Mouse (Mus musculus): ENCODE results near the gene Olah. TPM values are rescaled to one million over a fixed set of nuclear protein-coding genes. Genes with fewer than 3 reads are reported as not detected.

The Olah gene
- polyA plus RNA-seq, 1 experiment = not detected

GRCm38 (mm10) chr2:3407756-3408155, 10.7 kb upstream of the Olah start:
- H3K27me3 ChIP-seq (ENCODE audit: control insufficient read depth, insufficient read depth, insufficient read length) = peaks cover 26% of the 10 kb centered on the region
- H3K4me3 ChIP-seq = no peak overlapping the region
- H3K4me2 ChIP-seq (ENCODE audit: low read depth) = no peak overlapping the region
- H3K79me2 ChIP-seq (ENCODE audit: control insufficient read depth, insufficient read depth) = no peaks in the 10 kb centered on the region
- no peak for TF ChIP-seq SRF (IDR thresholded peaks at IDR 0.05; ENCODE audit: control insufficient read depth, insufficient read length, low read depth)
- no peak for TF ChIP-seq USF1 (IDR thresholded peaks at IDR 0.05; ENCODE audit: low read depth)
- no peak overlapping the region for H3ac ChIP-seq (ENCODE audit: control insufficient read depth, insufficient read length)
- no peaks in the 10 kb centered on the region for H3K36me3 ChIP-seq (ENCODE audit: control insufficient read depth, insufficient read depth)

- Histone ChIP-seq H3K36me3 (ENCODE audit: control insufficient read depth, insufficient read depth) (no peaks in the 10 kb centered on the region), H3K4me2 (ENCODE audit: low read depth) (no peak overlapping the region), H3K79me2 (ENCODE audit: control insufficient read depth, insufficient read depth) (no peaks in the 10 kb centered on the region), H3K4me3 (no peak overlapping the region), H3K27me3 (ENCODE audit: control insufficient read depth, insufficient read depth, insufficient read length) (peaks cover 29% of the 10 kb centered on the region), H3ac (ENCODE audit: control insufficient read depth, insufficient read length) (no peak overlapping the region)
- no peak for TF ChIP-seq MYOD1 (IDR thresholded peaks at IDR 0.05; ENCODE audit: control insufficient read depth in 1 of 3, insufficient read length in 2 of 3, low read depth in 2 of 3)
- no peak for TF ChIP-seq MYOG (IDR thresholded peaks at IDR 0.05; ENCODE audit: control insufficient read depth in 1 of 3, insufficient read depth in 1 of 3, insufficient read length in 2 of 3, low read depth in 2 of 3)
- TF ChIP-seq POLR2A (IDR thresholded peaks at IDR 0.05; ENCODE audit: insufficient read length, low read depth) = no peak
- no peak for TF ChIP-seq TCF12 (IDR thresholded peaks at IDR 0.05; ENCODE audit: insufficient read depth, poor library complexity, severe bottlenecking)
- TF ChIP-seq REST (IDR thresholded peaks at IDR 0.05; ENCODE audit: insufficient read depth, insufficient read length) = no peak
- no peak for TF ChIP-seq CEBPB (IDR thresholded peaks at IDR 0.05; ENCODE audit: insufficient read depth, poor library complexity, severe bottlenecking)
- no peak for TF ChIP-seq USF1 (IDR thresholded peaks at IDR 0.05; ENCODE audit: low read depth)
- TF ChIP-seq MAX (IDR thresholded peaks at IDR 0.05; ENCODE audit: low read depth) = no peak
- TF ChIP-seq SRF (IDR thresholded peaks at IDR 0.05; ENCODE audit: control insufficient read depth, insufficient read length, low read depth) = no peak
- TF ChIP-seq TCF3 (IDR thresholded peaks at IDR 0.05; ENCODE audit: insufficient read length, low read depth) = no peak
Measured at GRCm38 (mm10) chr2:3405981-3406380, 9.0 kb upstream of the Olah start.

- no peak overlapping the region for H3ac ChIP-seq (ENCODE audit: control insufficient read depth, insufficient read length)
- peaks cover 15% of the 10 kb centered on the region for H3K27me3 ChIP-seq (ENCODE audit: control insufficient read depth, insufficient read depth, insufficient read length)
- no peak overlapping the region for H3K4me2 ChIP-seq (ENCODE audit: low read depth)
- H3K4me3 ChIP-seq = no peak overlapping the region
- H3K36me3 ChIP-seq (ENCODE audit: control insufficient read depth, insufficient read depth) = no peaks in the 10 kb centered on the region
- no peak for TF ChIP-seq TCF12 (IDR thresholded peaks at IDR 0.05; ENCODE audit: insufficient read depth, poor library complexity, severe bottlenecking)
- TF ChIP-seq POLR2AphosphoS2 (IDR thresholded peaks at IDR 0.05; ENCODE audit: insufficient read length, low read depth) = no peak
- no peak for TF ChIP-seq SRF (IDR thresholded peaks at IDR 0.05; ENCODE audit: control insufficient read depth, insufficient read length, low read depth)
- TF ChIP-seq CEBPB (IDR thresholded peaks at IDR 0.05; ENCODE audit: insufficient read depth, poor library complexity, severe bottlenecking) = no peak
- no peak for TF ChIP-seq E2F4 (IDR thresholded peaks at IDR 0.05; ENCODE audit: insufficient read depth)
- no peak for TF ChIP-seq USF1 (IDR thresholded peaks at IDR 0.05; ENCODE audit: low read depth)
- no peak for TF ChIP-seq MYOG (IDR thresholded peaks at IDR 0.05; ENCODE audit: control insufficient read depth in 1 of 3, insufficient read depth in 1 of 3, insufficient read length in 2 of 3, low read depth in 2 of 3)
- no peak for TF ChIP-seq POLR2A (IDR thresholded peaks at IDR 0.05; ENCODE audit: insufficient read length, low read depth)
- no peak for TF ChIP-seq MYOD1 (IDR thresholded peaks at IDR 0.05; ENCODE audit: control insufficient read depth in 1 of 3, insufficient read length in 2 of 3, low read depth in 2 of 3)
- no peak for TF ChIP-seq REST (IDR thresholded peaks at IDR 0.05; ENCODE audit: insufficient read depth, insufficient read length)
- TF ChIP-seq TCF3 (IDR thresholded peaks at IDR 0.05; ENCODE audit: insufficient read length, low read depth) = no peak
- no peaks in the 10 kb centered on the region for H3K79me2 ChIP-seq (ENCODE audit: control insufficient read depth, insufficient read depth)
Measured at GRCm38 (mm10) chr2:3391945-3392344, 5.1 kb downstream of the Olah start.

GRCm38 (mm10) chr2:3387105-3387860, 9.7 kb downstream of the Olah start:
- TF ChIP-seq MAX (IDR thresholded peaks at IDR 0.05; ENCODE audit: low read depth) (no peak), CEBPB (IDR thresholded peaks at IDR 0.05; ENCODE audit: insufficient read depth, poor library complexity, severe bottlenecking) (no peak), POLR2A (IDR thresholded peaks at IDR 0.05; ENCODE audit: insufficient read length, low read depth) (no peak), E2F4 (IDR thresholded peaks at IDR 0.05; ENCODE audit: insufficient read depth) (no peak), USF1 (IDR thresholded peaks at IDR 0.05; ENCODE audit: low read depth) (no peak), TCF3 (IDR thresholded peaks at IDR 0.05; ENCODE audit: insufficient read length, low read depth) (no peak), POLR2AphosphoS2 (IDR thresholded peaks at IDR 0.05; ENCODE audit: insufficient read length, low read depth) (no peak), MYOG (IDR thresholded peaks at IDR 0.05; ENCODE audit: control insufficient read depth in 1 of 3, insufficient read depth in 1 of 3, insufficient read length in 2 of 3, low read depth in 2 of 3) (no peak), TCF12 (IDR thresholded peaks at IDR 0.05; ENCODE audit: insufficient read depth, poor library complexity, severe bottlenecking) (no peak), MYOD1 (IDR thresholded peaks at IDR 0.05; ENCODE audit: control insufficient read depth in 1 of 3, insufficient read length in 2 of 3, low read depth in 2 of 3) (no peak), REST (IDR thresholded peaks at IDR 0.05; ENCODE audit: insufficient read depth, insufficient read length) (no peak), SRF (IDR thresholded peaks at IDR 0.05; ENCODE audit: control insufficient read depth, insufficient read length, low read depth) (no peak)
- Histone ChIP-seq H3K27me3 (ENCODE audit: control insufficient read depth, insufficient read depth, insufficient read length) (peaks cover 3% of the 10 kb centered on the region), H3K36me3 (ENCODE audit: control insufficient read depth, insufficient read depth) (no peaks in the 10 kb centered on the region), H3ac (ENCODE audit: control insufficient read depth, insufficient read length) (no peak overlapping the region), H3K4me2 (ENCODE audit: low read depth) (no peak overlapping the region), H3K4me3 (no peak overlapping the region), H3K79me2 (ENCODE audit: control insufficient read depth, insufficient read depth) (no peaks in the 10 kb centered on the region)

GRCm38 (mm10) chr2:3365127-3365526, 31.9 kb downstream of the Olah start:
- peaks cover 40% of the 10 kb centered on the region for H3K27me3 ChIP-seq (ENCODE audit: control insufficient read depth, insufficient read depth, insufficient read length)
- H3K4me3 ChIP-seq = no peak overlapping the region
- TF ChIP-seq USF1 (IDR thresholded peaks at IDR 0.05; ENCODE audit: low read depth) = no peak
- TF ChIP-seq MYOG (IDR thresholded peaks at IDR 0.05; ENCODE audit: control insufficient read depth in 1 of 3, insufficient read depth in 1 of 3, insufficient read length in 2 of 3, low read depth in 2 of 3) = no peak
- TF ChIP-seq CEBPB (IDR thresholded peaks at IDR 0.05; ENCODE audit: insufficient read depth, poor library complexity, severe bottlenecking) = no peak
- TF ChIP-seq REST (IDR thresholded peaks at IDR 0.05; ENCODE audit: insufficient read depth, insufficient read length) = no peak

More at GRCm38 (mm10) chr2:3365127-3365526, 31.9 kb downstream of the Olah start:
- Histone ChIP-seq H3ac (ENCODE audit: control insufficient read depth, insufficient read length) (no peak overlapping the region), H3K79me2 (ENCODE audit: control insufficient read depth, insufficient read depth) (no peaks in the 10 kb centered on the region), H3K36me3 (ENCODE audit: control insufficient read depth, insufficient read depth) (no peaks in the 10 kb centered on the region), H3K4me2 (ENCODE audit: low read depth) (no peak overlapping the region)

Measured in myocyte (in vitro differentiated cells).